Mouse (Mus musculus) liver, embryonic 13.5 days (tissue): ENCODE measurements around the gene Camta1. TPM values are rescaled to one million over a fixed set of nuclear protein-coding genes. Genes with fewer than 3 reads are reported as not detected.

ENCODE experiments used
- ATAC-seq: fragments of 200-750 bp; cut with Nextera tagmentation; 2 replicates; pipeline ENCODE4 v1.8.0; 2017; ENCODE audit warnings: low read depth, mild to moderate bottlenecking, moderate number of reproducible peaks, moderate library complexity
- DNase-seq: peaks from one replicate; pipeline ENCODE4 v3.0.0; 2022
- H3K27ac ChIP-seq: fragments of 300-500 bp; sonication (generic); 2 replicates; pipeline ENCODE4 v1.5.1; 2015; ENCODE audit warnings: moderate library complexity, mild to moderate bottlenecking, inconsistent platforms
- H3K27me3 ChIP-seq: fragments of 300-500 bp; sonication (generic); 2 replicates; pipeline ENCODE4 v1.6.1; 2015; ENCODE audit warnings: mild to moderate bottlenecking, inconsistent platforms
- H3K36me3 ChIP-seq: fragments of 300-500 bp; sonication (generic); 2 replicates; pipeline ENCODE4 v1.6.1; 2015; ENCODE audit warnings: mild to moderate bottlenecking, inconsistent platforms
- H3K4me1 ChIP-seq: fragments of 300-500 bp; sonication (generic); replicated peaks from 2 replicates; pipeline ENCODE4 v1.6.1; 2015; ENCODE audit warnings: inconsistent platforms
- H3K4me2 ChIP-seq: fragments of 300-500 bp; sonication (generic); 2 replicates; pipeline ENCODE4 v1.6.1; 2015; ENCODE audit warnings: inconsistent platforms, mild to moderate bottlenecking, moderate library complexity
- H3K4me3 ChIP-seq: fragments of 300-500 bp; sonication (generic); replicated peaks from 2 replicates; pipeline ENCODE4 v1.5.1; 2015; ENCODE audit warnings: mild to moderate bottlenecking, inconsistent platforms
- H3K9ac ChIP-seq: fragments of 300-500 bp; sonication (generic); 2 replicates; pipeline ENCODE4 v1.6.1; 2015; ENCODE audit warnings: mild to moderate bottlenecking, inconsistent platforms
- H3K9me3 ChIP-seq: fragments of 300-500 bp; sonication (generic); replicated peaks from 2 replicates; pipeline ENCODE4 v1.6.1; 2016; ENCODE audit warnings: inconsistent platforms
- WGBS: fragments of 180-500 bp; shearing (Covaris S2); methylation state at CpG from one replicate; pipeline ENCODE4 v1.1.7; 2015; ENCODE audit not compliant: insufficient replicate concordance; 5-methylcytosine and 5-hydroxymethylcytosine counted together
- polyA plus RNA-seq: library from polyadenylated mRNA; unstranded; fragments of >200 nt; fragmentation: Nextera tagmentation; extraction: Ambion mirVana; gene quantifications from 2 replicates; pipeline ENCODE4 v1.2.1, GENCODE M21; 2015

Camta1 gene
- polyA plus RNA-seq, 1 experiment from 2014 or later, result 43.6 TPM

- DNase-seq, result no peak
- Histone ChIP-seq H3K4me1 (no peaks in the 10 kb centered on the region), H3K36me3 (no peaks in the 10 kb centered on the region), H3K27me3 (no peaks in the 10 kb centered on the region), H3K27ac (no peak overlapping the region), H3K9me3 (no peaks in the 10 kb centered on the region), H3K9ac (no peak overlapping the region), H3K4me2 (no peak overlapping the region), H3K4me3 (no peak overlapping the region)
- WGBS, result 46% methylated on average over 11 of the region's 11 CpGs
- ATAC-seq, result no peak
Observed at GRCm38 (mm10) chr4:151516998-151517799, 344.5 kb downstream of the Camta1 start.

GRCm38 (mm10) chr4:151515316-151515715 is 346.4 kb downstream of the Camta1 start:
- ATAC-seq (no peak), DNase-seq (no peak)
- 76% methylated on average over 5 of the region's 5 CpGs for WGBS
- Histone ChIP-seq H3K4me2 (no peak overlapping the region), H3K9ac (no peak overlapping the region), H3K4me1 (no peaks in the 10 kb centered on the region), H3K36me3 (no peaks in the 10 kb centered on the region), H3K27me3 (no peaks in the 10 kb centered on the region), H3K27ac (no peak overlapping the region), H3K4me3 (no peak overlapping the region), H3K9me3 (no peaks in the 10 kb centered on the region)

GRCm38 (mm10) chr4:151511092-151511491 is 350.6 kb downstream of the Camta1 start:
- Histone ChIP-seq H3K4me3 (no peak overlapping the region), H3K4me1 (no peaks in the 10 kb centered on the region)
- WGBS, result 62% methylated on average over 4 of the region's 4 CpGs

GRCm38 (mm10) chr4:151510417-151510816 is 351.3 kb downstream of the Camta1 start:
- Histone ChIP-seq H3K9me3 (no peaks in the 10 kb centered on the region), H3K4me1 (no peaks in the 10 kb centered on the region), H3K4me2 (no peak overlapping the region), H3K27me3 (no peaks in the 10 kb centered on the region), H3K36me3 (no peaks in the 10 kb centered on the region), H3K27ac (no peak overlapping the region), H3K4me3 (no peak overlapping the region), H3K9ac (no peak overlapping the region)
- ATAC-seq, result no peak
- DNase-seq, result no peak
- WGBS, result 65% methylated on average over 4 of the region's 4 CpGs

More at GRCm38 (mm10) chr4:151511092-151511491, 350.6 kb downstream of the Camta1 start:
- Histone ChIP-seq H3K9me3 (no peaks in the 10 kb centered on the region), H3K27me3 (no peaks in the 10 kb centered on the region), H3K9ac (no peak overlapping the region), H3K36me3 (no peaks in the 10 kb centered on the region), H3K27ac (no peak overlapping the region), H3K4me2 (no peak overlapping the region)
- ATAC-seq, result no peak
- DNase-seq, result no peak

- Histone ChIP-seq H3K27me3 (no peaks in the 10 kb centered on the region), H3K4me1 (no peaks in the 10 kb centered on the region), H3K36me3 (no peaks in the 10 kb centered on the region), H3K27ac (no peak overlapping the region), H3K9ac (no peak overlapping the region), H3K9me3 (no peaks in the 10 kb centered on the region), H3K4me2 (no peak overlapping the region), H3K4me3 (no peak overlapping the region)
- 64% methylated on average over 6 of the region's 6 CpGs for WGBS
- DNase-seq (no peak), ATAC-seq (no peak)
Observed at GRCm38 (mm10) chr4:151506701-151507100, 355.0 kb downstream of the Camta1 start.

GRCm38 (mm10) chr4:151498481-151499276 is 363.0 kb downstream of the Camta1 start:
- ATAC-seq (no peak), DNase-seq (no peak)
- WGBS, result 62% methylated on average over 5 of the region's 5 CpGs
- H3K4me2 ChIP-seq, result no peak overlapping the region
- H3K4me1 ChIP-seq, result no peaks in the 10 kb centered on the region
- no peaks in the 10 kb centered on the region for H3K36me3 ChIP-seq
- 0 out of 2 replicates have a peak, but pooled peaks cover 5% of the 10 kb centered on the region for H3K9me3 ChIP-seq
- no peak overlapping the region for H3K4me3 ChIP-seq
- H3K27me3 ChIP-seq, result no peaks in the 10 kb centered on the region
- no peak overlapping the region for H3K9ac ChIP-seq
- H3K27ac ChIP-seq, result no peak overlapping the region

- 75% methylated on average over 5 of the region's 5 CpGs for WGBS
- DNase-seq, result no peak
- Histone ChIP-seq H3K4me1 (no peaks in the 10 kb centered on the region), H3K9me3 (0 out of 2 replicates have a peak, but pooled peaks cover 5% of the 10 kb centered on the region), H3K4me3 (no peak overlapping the region), H3K9ac (no peak overlapping the region), H3K4me2 (no peak overlapping the region), H3K27me3 (no peaks in the 10 kb centered on the region), H3K36me3 (no peaks in the 10 kb centered on the region), H3K27ac (no peak overlapping the region)
- no peak for ATAC-seq
Observed at GRCm38 (mm10) chr4:151496581-151496980, 365.1 kb downstream of the Camta1 start.

- Histone ChIP-seq H3K27ac (no peak overlapping the region), H3K36me3 (no peaks in the 10 kb centered on the region), H3K9me3 (0 out of 2 replicates have a peak, but pooled peaks cover 5% of the 10 kb centered on the region), H3K4me2 (no peak overlapping the region), H3K4me3 (no peak overlapping the region), H3K27me3 (no peaks in the 10 kb centered on the region), H3K4me1 (no peaks in the 10 kb centered on the region), H3K9ac (no peak overlapping the region)
- 66% methylated on average over 11 of the region's 11 CpGs for WGBS
- DNase-seq (no peak), ATAC-seq (no peak)
Observed at GRCm38 (mm10) chr4:151495276-151495882, 366.3 kb downstream of the Camta1 start.

- ATAC-seq, result no peak
- Histone ChIP-seq H3K4me1 (no peaks in the 10 kb centered on the region), H3K9me3 (no peaks in the 10 kb centered on the region), H3K9ac (no peak overlapping the region), H3K4me2 (no peak overlapping the region), H3K27ac (no peak overlapping the region), H3K4me3 (no peak overlapping the region), H3K27me3 (no peaks in the 10 kb centered on the region), H3K36me3 (no peaks in the 10 kb centered on the region)
- DNase-seq, result no peak
- WGBS, result 64% methylated on average over 10 of the region's 10 CpGs
Observed at GRCm38 (mm10) chr4:151492786-151493185, 368.9 kb downstream of the Camta1 start.

GRCm38 (mm10) chr4:151483977-151484313 is 377.7 kb downstream of the Camta1 start:
- Histone ChIP-seq H3K9ac (no peak overlapping the region), H3K27me3 (peaks cover 5% of the 10 kb centered on the region; the same call in 1 of the 2 replicates), H3K27ac (no peak overlapping the region), H3K4me2 (no peak overlapping the region), H3K4me3 (no peak overlapping the region), H3K9me3 (peaks cover 6% of the 10 kb centered on the region; the same call in 1 of the 2 replicates), H3K36me3 (no peaks in the 10 kb centered on the region), H3K4me1 (no peaks in the 10 kb centered on the region)
- DNase-seq (no peak), ATAC-seq (no peak)
- WGBS, result 69% methylated on average over 8 of the region's 8 CpGs

- H3K9ac ChIP-seq, result no peak overlapping the region
- H3K27me3 ChIP-seq, result peaks cover 5% of the 10 kb centered on the region; the same call in 1 of the 2 replicates
- no peak for ATAC-seq
- no peak overlapping the region for H3K27ac ChIP-seq
- no peaks in the 10 kb centered on the region for H3K36me3 ChIP-seq
- H3K4me1 ChIP-seq, result no peaks in the 10 kb centered on the region
- H3K4me3 ChIP-seq, result no peak overlapping the region
- peaks cover 6% of the 10 kb centered on the region; the same call in 1 of the 2 replicates for H3K9me3 ChIP-seq
- 21% methylated on average over 21 of the region's 21 CpGs for WGBS
- DNase-seq, result no peak
- no peak overlapping the region for H3K4me2 ChIP-seq
Observed at GRCm38 (mm10) chr4:151483299-151483976, 378.2 kb downstream of the Camta1 start.
